Comparison of ENCODE assay signal across 22 mouse cellular contexts in genomic region chr1:191914647-191915046, GRCm38 (mm10). TPM values are rescaled to one million over a fixed set of nuclear protein-coding genes. Genes with fewer than 3 reads are reported as not detected.
DNase-seq lines count a peak whose midpoint lies in the region; ATAC-seq lines count a peak whose summit lies in the region.
"Had no signal": no experiment of that assay in that cellular context is flagged by ENCODE, and none has a peak within 500 bp of the region (broad histone marks: within the 10 kb centered on the region; RNA-seq: fewer than 3 reads in every experiment).

No protein-coding gene starts in this region.

- H3K4me2 ChIP-seq in intestine, embryonic 15.5 days (replicated peaks) = no peak overlapping the region
- H3K4me2 ChIP-seq in intestine, embryonic 16.5 days (ENCODE audit: low read depth, low read length) = no peak overlapping the region
- H3K4me2 ChIP-seq: embryonic facial prominence, embryonic 12.5 days; forebrain, embryonic 13.5 days; forebrain, embryonic 15.5 days had no signal

- no peak for DNase-seq in frontal cortex, postnatal 25 days (ENCODE audit: low spot score in 2 of 2)
- DNase-seq: adrenal gland, adult 8-10 months; adrenal gland, postnatal 14 days; adrenal gland, postnatal 36 days; cerebellum, adult 11-12 months; cerebellum, adult 2 months; cerebellum, adult 9-10 months; cerebellum, postnatal 10 days; cerebellum, postnatal 25 days had no signal

- peaks cover 52% of the 10 kb centered on the region for H3K36me3 ChIP-seq in megakaryocyte, embryonic 14.5 days (replicated peaks; ENCODE audit: low read length)
- no peaks in the 10 kb centered on the region for H3K36me3 ChIP-seq in intestine, embryonic 15.5 days
- H3K36me3 ChIP-seq in intestine, embryonic 16.5 days (ENCODE audit: control insufficient read depth, insufficient read depth, low read length) = no peaks in the 10 kb centered on the region

- peaks cover 32% of the 10 kb centered on the region for H3K27me3 ChIP-seq in megakaryocyte, embryonic 14.5 days (replicated peaks)
- no peaks in the 10 kb centered on the region for H3K27me3 ChIP-seq in intestine, embryonic 15.5 days (replicated peaks)
- H3K27me3 ChIP-seq in intestine, embryonic 16.5 days (replicated peaks; ENCODE audit: control insufficient read depth, insufficient read depth, low read length) = no peaks in the 10 kb centered on the region
- H3K27me3 ChIP-seq: CH12.LX; embryonic facial prominence, embryonic 12.5 days; forebrain, embryonic 13.5 days; forebrain, embryonic 15.5 days; Patski had no signal

- 65% methylated on average over 6 of the region's 6 CpGs for WGBS in intestine, embryonic 15.5 days
- 67% methylated on average over 6 of the region's 6 CpGs for WGBS in intestine, embryonic 16.5 days

- H3K4me1 ChIP-seq in megakaryocyte, embryonic 14.5 days = peaks cover 53% of the 10 kb centered on the region
- H3K4me1 ChIP-seq in intestine, embryonic 15.5 days (replicated peaks) = peaks cover 10% of the 10 kb centered on the region
- H3K4me1 ChIP-seq in intestine, embryonic 16.5 days (ENCODE audit: control insufficient read depth, insufficient read depth, low read length) = peaks cover 15% of the 10 kb centered on the region

- ATAC-seq in megakaryocyte, adult 5-6 weeks (ENCODE audit: poor library complexity, severe bottlenecking) = no peak
- ATAC-seq in intestine, embryonic 15.5 days = peak; percentile 50
- ATAC-seq in intestine, embryonic 16.5 days = peak; percentile 25
- no peak for ATAC-seq in CD4-positive, CD25-positive, alpha-beta regulatory T cell, adult 4 months
- ATAC-seq: activated CD4-positive, CD25-positive, alpha-beta regulatory T cell, adult 4 months; forebrain, embryonic 13.5 days; forebrain, embryonic 15.5 days; Patski had no signal

- no peak overlapping the region for H3K27ac ChIP-seq in intestine, embryonic 15.5 days
- H3K27ac ChIP-seq in intestine, embryonic 16.5 days (ENCODE audit: low read length) = no peak overlapping the region
- H3K27ac ChIP-seq: embryonic facial prominence, embryonic 10.5 days; embryonic facial prominence, embryonic 12.5 days; forebrain, embryonic 13.5 days; forebrain, embryonic 15.5 days had no signal

- no peak overlapping the region for H3K9ac ChIP-seq in intestine, embryonic 15.5 days
- H3K9ac ChIP-seq in intestine, embryonic 16.5 days (ENCODE audit: low read depth, low read length) = no peak overlapping the region
- H3K9ac ChIP-seq: embryonic facial prominence, embryonic 12.5 days; forebrain, embryonic 13.5 days; forebrain, embryonic 15.5 days had no signal

- no peaks in the 10 kb centered on the region for H3K9me3 ChIP-seq in megakaryocyte, embryonic 14.5 days
- no peaks in the 10 kb centered on the region for H3K9me3 ChIP-seq in intestine, embryonic 15.5 days
- no peaks in the 10 kb centered on the region for H3K9me3 ChIP-seq in intestine, embryonic 16.5 days (ENCODE audit: control insufficient read depth, low read length)
- H3K9me3 ChIP-seq: embryonic facial prominence, embryonic 10.5 days; embryonic facial prominence, embryonic 12.5 days; forebrain, embryonic 13.5 days; forebrain, embryonic 15.5 days; G1E had no signal

- H3K4me3 ChIP-seq in megakaryocyte, embryonic 14.5 days (replicated peaks) = peak overlapping the region; percentile 67
- no peak overlapping the region for H3K4me3 ChIP-seq in intestine, embryonic 15.5 days (replicated peaks)
- no peak overlapping the region for H3K4me3 ChIP-seq in intestine, embryonic 16.5 days (ENCODE audit: low read length)
- H3K4me3 ChIP-seq: embryonic facial prominence, embryonic 10.5 days; embryonic facial prominence, embryonic 12.5 days; forebrain, embryonic 13.5 days; forebrain, embryonic 15.5 days had no signal

RNA-seq across cellular contexts. Expression of gene Slc30a1, which starts 8.1 kb away (rescaled TPM):
- polyA plus RNA-seq in megakaryocyte, embryonic 14.5 days (2012; ENCODE audit: insufficient read depth, low replicate concordance) = 22.9 and 46.4 TPM in 2 replicates
- total RNA-seq in megakaryocyte, adult 5-6 weeks (2015) = 10.1 TPM in 2 replicates
- total RNA-seq in megakaryocyte, adult 5-6 weeks (2017) = 11.2 and 12.1 TPM in 2 replicates
- 4.5 and 5.5 TPM in 2 replicates for polyA plus RNA-seq in intestine, embryonic 15.5 days (2015; fragmentation: Nextera tagmentation; extraction: Ambion mirVana)
- polyA plus RNA-seq in intestine, embryonic 16.5 days (2015; fragmentation: Nextera tagmentation; extraction: Ambion mirVana) = 1.8 TPM in 2 replicates
- 1 to 10 TPM; 1.4 to 1.8 TPM for polyA plus RNA-seq in CD4-positive, CD25-positive, alpha-beta regulatory T cell, adult 4 months (2017; shearing (Covaris generic))

Comparison
In these comparisons a context has a peak if more than half of its experiments do, and no peak if none do; other contexts are left out.
1. ATAC-seq: peak in intestine, embryonic 15.5 days (single experiment) and intestine, embryonic 16.5 days (single experiment); none in megakaryocyte, adult 5-6 weeks (single experiment) and CD4-positive, CD25-positive, alpha-beta regulatory T cell, adult 4 months (single experiment).